Mouse (Mus musculus): Measurements from ENCODE around the gene Gadd45gip1. TPM values are rescaled to one million over a fixed set of nuclear protein-coding genes. Genes with fewer than 3 reads are reported as not detected.
A peak's percentile ranks its signal among the peaks of the same experiment; 100 is the strongest.

The Gadd45gip1 gene
- polyA plus RNA-seq, 1 experiment from 2014 or later: 46.5 TPM

- Histone ChIP-seq H3K9me3 (replicated peaks) (no peaks in the 10 kb centered on the region), H3K27me3 (no peaks in the 10 kb centered on the region), H3K27ac (no peak overlapping the region), H3K4me2 (peak overlapping the region; percentile 82), H3K4me3 (peak overlapping the region; percentile 79), H3K9ac (peak overlapping the region; percentile 91), H3K36me3 (peaks cover 39% of the 10 kb centered on the region), H3K4me1 (replicated peaks) (peaks cover 35% of the 10 kb centered on the region)
- ATAC-seq (replicated peaks; ENCODE audit: insufficient number of reproducible peaks, insufficient read depth, low FRiP score, low read depth): no peak
- WGBS: 69% methylated on average over 9 of the region's 9 CpGs
Observed at GRCm38 (mm10) chr8:84844397-84845070, 13.2 kb downstream of the Gadd45gip1 start.

- Histone ChIP-seq H3K4me3 (peak overlapping the region; percentile 79), H3K4me2 (peak overlapping the region; percentile 82), H3K9ac (peak overlapping the region; percentile 91), H3K36me3 (peaks cover 39% of the 10 kb centered on the region), H3K27ac (peak overlapping the region; percentile 86), H3K4me1 (replicated peaks) (peaks cover 35% of the 10 kb centered on the region), H3K27me3 (no peaks in the 10 kb centered on the region), H3K9me3 (replicated peaks) (no peaks in the 10 kb centered on the region)
- 11% methylated on average over 12 of the region's 12 CpGs for WGBS
- ATAC-seq (replicated peaks; ENCODE audit: insufficient number of reproducible peaks, insufficient read depth, low FRiP score, low read depth): no peak
Observed at GRCm38 (mm10) chr8:84845355-84846093, 14.2 kb downstream of the Gadd45gip1 start.

DNA sequence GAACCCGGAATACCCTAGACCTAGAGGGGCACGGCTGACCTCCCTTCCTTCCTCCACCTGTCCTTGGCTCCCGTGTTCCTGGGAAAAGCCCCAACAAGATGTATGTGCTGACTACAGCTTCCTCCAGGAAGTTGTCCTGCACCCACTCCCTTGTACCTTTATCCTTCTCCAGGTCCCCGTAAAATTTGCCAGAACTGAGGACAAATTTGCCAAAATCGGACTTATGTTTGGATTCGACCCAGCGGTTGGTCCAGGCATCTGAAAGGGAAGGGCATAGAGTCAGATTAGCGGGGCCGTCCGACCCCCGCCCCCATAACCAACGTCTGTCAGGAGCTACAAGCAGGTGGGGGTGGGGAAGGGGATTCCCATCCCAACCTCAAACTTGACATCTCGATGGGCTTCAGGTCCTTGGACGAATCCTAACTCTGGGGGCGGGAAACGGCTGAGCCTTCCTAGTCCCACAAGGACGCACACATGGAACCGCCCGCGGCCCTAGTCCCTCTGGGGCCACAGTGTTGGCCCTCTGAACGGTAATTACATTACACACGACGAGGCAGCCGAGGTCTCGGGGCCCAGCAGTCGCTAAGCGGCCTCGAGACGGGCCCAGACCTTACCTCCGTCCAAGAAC is 14.9 kb downstream of the Gadd45gip1 start:
- Histone ChIP-seq H3K9me3 (replicated peaks) (no peaks in the 10 kb centered on the region), H3K9ac (peak overlapping the region; percentile 91), H3K27ac (peak overlapping the region; percentile 86), H3K4me2 (peak overlapping the region; percentile 82), H3K4me3 (peak overlapping the region; percentile 79), H3K27me3 (no peaks in the 10 kb centered on the region), H3K36me3 (peaks cover 39% of the 10 kb centered on the region), H3K4me1 (replicated peaks) (peaks cover 35% of the 10 kb centered on the region)
- peak; percentile 1; the same call in 1 of the 2 replicates for ATAC-seq (replicated peaks; ENCODE audit: insufficient number of reproducible peaks, insufficient read depth, low FRiP score, low read depth)
- WGBS: under 1% methylated on average over 30 of the region's 30 CpGs

DNA sequence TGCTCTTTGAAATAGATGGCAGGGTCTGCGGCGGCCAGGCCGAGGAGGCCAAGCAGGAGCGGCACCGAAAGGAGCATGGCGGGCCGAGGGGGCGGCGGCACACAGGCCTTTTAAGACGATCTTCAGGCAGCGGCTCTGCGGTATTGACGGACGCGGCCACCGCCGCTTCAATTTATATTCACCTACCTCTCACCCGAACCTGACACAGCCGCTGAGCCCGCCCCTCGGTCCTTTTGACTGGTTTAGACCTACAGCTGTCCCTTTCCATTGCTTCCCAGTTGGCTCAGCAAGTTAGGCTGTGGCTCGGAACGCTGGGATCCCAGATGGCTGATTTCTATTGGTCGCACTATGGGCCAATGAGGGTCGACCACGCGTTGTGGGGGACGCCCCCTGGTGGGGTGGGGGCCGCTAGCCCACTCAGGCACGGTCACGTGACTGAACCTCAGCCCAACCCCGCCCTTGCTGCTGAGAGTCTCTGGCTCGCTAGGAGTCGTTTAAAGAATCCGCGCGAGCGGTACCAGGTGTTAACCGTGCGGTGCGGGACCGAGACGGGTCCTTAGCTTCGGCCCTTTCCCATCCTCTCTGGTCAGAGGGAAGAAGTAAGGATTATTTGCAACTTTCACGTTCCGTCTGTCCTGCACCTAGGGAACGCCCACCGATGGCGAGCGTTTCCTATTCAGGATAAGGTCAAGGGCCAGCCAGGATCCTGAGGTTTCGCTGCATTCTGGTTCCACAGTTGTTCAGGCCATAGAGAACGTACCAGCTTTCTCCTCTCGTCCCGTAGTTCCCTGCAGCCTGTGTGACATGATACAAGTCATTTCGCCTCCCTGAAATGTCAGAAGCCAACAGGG is 15.6 kb downstream of the Gadd45gip1 start, which contains the start of gene Calr:
Calr (minus strand) TSS at position 213 of the 851 bp plus-strand sequence.
- peak; percentile 99 for ATAC-seq (replicated peaks; ENCODE audit: insufficient number of reproducible peaks, insufficient read depth, low FRiP score, low read depth)
- Histone ChIP-seq H3K27ac (peak within 1 kb of the TSS; percentile 86), H3K9me3 (replicated peaks) (no peaks in the 10 kb centered on the region), H3K27me3 (no peaks in the 10 kb centered on the region), H3K36me3 (peaks cover 32% of the 10 kb centered on the region), H3K4me2 (peak within 1 kb of the TSS; percentile 82), H3K4me1 (replicated peaks) (peaks cover 35% of the 10 kb centered on the region), H3K4me3 (peak within 1 kb of the TSS; percentile 79), H3K9ac (peak within 1 kb of the TSS; percentile 91)
- WGBS: under 1% methylated on average over 55 of the region's 55 CpGs

DNA sequence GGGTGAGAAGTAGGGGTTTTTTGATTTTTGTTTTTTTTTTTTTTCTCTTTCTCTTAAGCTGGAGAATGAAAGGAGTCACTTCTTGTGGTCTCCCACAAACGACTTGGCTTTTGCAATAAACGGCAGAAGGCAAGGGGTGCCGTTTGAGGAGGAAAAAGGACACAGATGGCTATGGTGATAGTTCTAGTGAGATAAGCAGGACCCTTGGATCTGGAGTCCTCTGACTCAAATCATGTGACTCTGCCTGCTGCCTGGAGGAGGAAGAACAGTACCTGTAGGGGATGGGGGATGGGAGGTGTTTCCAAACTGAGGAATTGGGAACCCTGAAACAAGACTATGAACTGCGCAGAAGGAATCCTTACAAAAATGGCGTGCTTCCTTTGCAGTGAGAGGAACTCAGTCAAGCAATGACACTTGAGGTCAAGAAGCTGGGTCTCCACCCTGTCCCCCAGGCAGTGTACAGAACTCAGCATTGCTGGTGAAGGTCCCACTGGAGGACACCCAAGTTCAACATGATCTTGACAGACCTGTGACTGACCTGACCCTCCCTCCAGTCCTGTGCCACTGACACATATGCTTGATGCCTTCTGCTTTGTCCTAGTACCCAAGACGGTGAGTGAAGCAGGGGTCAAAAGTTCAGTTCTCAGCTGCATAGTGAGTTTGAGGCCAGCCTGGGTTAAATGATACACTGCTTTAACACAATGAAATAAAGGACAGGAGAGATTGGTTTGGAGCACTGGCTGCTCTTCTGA is 16.5 kb downstream of the Gadd45gip1 start:
- Histone ChIP-seq H3K9ac (peak overlapping the region; percentile 66), H3K27me3 (no peaks in the 10 kb centered on the region), H3K27ac (peak overlapping the region; percentile 86), H3K36me3 (peaks cover 23% of the 10 kb centered on the region), H3K4me2 (peak overlapping the region; percentile 74), H3K9me3 (replicated peaks) (no peaks in the 10 kb centered on the region), H3K4me3 (peak overlapping the region; percentile 79), H3K4me1 (replicated peaks) (peaks cover 35% of the 10 kb centered on the region)
- ATAC-seq (replicated peaks; ENCODE audit: insufficient number of reproducible peaks, insufficient read depth, low FRiP score, low read depth): no peak
- 38% methylated on average over 6 of the region's 6 CpGs for WGBS

- Histone ChIP-seq H3K27ac (no peak overlapping the region), H3K9me3 (replicated peaks) (no peaks in the 10 kb centered on the region), H3K36me3 (peaks cover 18% of the 10 kb centered on the region), H3K4me3 (peak overlapping the region; percentile 93), H3K4me2 (peak overlapping the region; percentile 77; the same call in 1 of the 2 replicates), H3K27me3 (no peaks in the 10 kb centered on the region), H3K4me1 (replicated peaks) (peaks cover 14% of the 10 kb centered on the region), H3K9ac (no peak overlapping the region)
- ATAC-seq (replicated peaks; ENCODE audit: insufficient number of reproducible peaks, insufficient read depth, low FRiP score, low read depth): no peak
- 86% methylated on average over 3 of the region's 3 CpGs for WGBS
Observed at GRCm38 (mm10) chr8:84856434-84856833, 25.1 kb downstream of the Gadd45gip1 start.

DNA sequence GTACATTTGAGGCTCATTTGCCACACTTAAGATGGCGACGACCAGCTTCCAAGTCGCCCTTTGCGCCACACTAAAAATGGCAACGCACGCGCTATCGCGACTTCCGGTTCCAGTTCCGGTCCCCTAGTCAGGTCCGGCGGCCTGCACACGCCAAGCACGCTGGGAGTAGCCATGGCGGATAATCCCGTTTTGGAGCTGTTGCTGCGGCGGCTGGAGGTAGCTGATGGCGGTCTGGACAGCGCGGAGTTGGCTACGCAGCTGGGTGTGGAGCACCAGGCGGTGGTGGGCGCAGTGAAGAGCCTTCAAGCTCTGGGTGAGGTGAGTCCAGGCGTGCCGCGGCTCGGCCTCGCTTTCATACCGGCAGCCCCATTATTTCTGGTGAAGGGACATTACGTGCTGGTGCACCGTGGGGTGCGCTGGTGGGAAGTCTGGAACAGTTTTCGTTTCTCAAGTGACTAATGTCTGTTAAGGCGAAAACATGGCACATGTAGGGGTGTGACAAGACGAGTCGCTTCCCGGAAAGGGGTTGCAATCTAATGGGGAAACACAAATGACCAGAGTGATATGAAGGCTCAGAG is 25.6 kb downstream of the Gadd45gip1 start, which contains the start of gene Farsa:
Farsa (plus strand) TSS at position 126 of the 578 bp plus-strand sequence.
- peaks cover 14% of the 10 kb centered on the region for H3K4me1 ChIP-seq (replicated peaks)
- peak within 1 kb of the TSS; percentile 77 for H3K4me2 ChIP-seq
- peak within 1 kb of the TSS; percentile 90 for H3K9ac ChIP-seq
- H3K4me3 ChIP-seq: peak within 1 kb of the TSS; percentile 93
- H3K27me3 ChIP-seq: no peaks in the 10 kb centered on the region
- WGBS: under 1% methylated on average over 39 of the region's 39 CpGs
- H3K27ac ChIP-seq: peak within 1 kb of the TSS; percentile 86
- H3K9me3 ChIP-seq (replicated peaks): no peaks in the 10 kb centered on the region
- peak; percentile 91 for ATAC-seq (replicated peaks; ENCODE audit: insufficient number of reproducible peaks, insufficient read depth, low FRiP score, low read depth)
- H3K36me3 ChIP-seq: peaks cover 24% of the 10 kb centered on the region

DNA sequence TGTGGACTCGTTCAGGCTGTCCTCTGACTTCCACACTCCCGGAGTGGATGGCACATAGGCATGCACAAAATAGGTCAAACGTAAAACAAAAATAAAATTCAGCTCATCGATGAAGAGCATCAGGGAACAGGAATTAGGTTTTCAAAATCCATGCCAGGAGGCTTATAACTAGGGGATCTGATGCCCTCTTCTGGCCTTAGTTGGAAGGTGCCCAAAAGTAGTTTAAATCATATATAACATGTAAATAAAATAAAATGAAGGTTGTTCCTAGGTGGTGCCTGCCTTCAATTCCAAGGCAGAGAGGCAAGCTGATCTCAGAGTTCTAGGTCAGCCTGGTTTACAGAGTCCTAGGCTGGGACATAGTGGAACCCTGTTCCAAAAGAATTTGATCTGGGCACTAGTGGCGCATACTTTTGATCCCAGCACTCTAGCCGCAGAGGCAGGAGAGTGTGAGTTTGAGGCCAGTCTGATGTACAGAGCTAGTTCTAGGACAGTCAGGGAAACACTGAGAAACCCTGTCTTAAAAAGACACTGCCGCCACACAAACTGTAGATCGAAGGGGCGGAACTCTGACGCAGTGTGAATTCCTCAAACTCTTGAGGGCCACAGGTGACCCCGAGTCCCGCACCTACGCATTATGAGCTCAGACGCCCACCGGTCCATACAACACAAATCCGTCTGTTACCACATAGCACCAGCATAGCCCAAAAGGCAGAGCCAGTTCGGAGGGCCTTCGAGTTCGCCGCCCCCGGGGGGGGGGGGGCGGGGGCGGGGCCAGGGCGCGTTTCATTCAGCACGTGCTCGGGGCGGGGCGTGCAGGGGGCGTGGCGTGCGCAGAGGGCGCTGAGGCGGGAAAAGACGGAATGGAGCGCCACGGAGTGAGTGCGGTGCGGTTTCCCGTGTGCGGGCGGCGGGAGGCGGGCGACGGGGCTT is 40.3 kb downstream of the Gadd45gip1 start, which contains the start of gene Syce2:
Syce2 (plus strand) TSS at position 736 of the 933 bp plus-strand sequence.
- Histone ChIP-seq H3K9me3 (replicated peaks) (no peaks in the 10 kb centered on the region), H3K27me3 (no peaks in the 10 kb centered on the region), H3K36me3 (peaks cover 25% of the 10 kb centered on the region), H3K27ac (no peak within 1 kb of the TSS), H3K9ac (peak within 1 kb of the TSS; percentile 59), H3K4me2 (peak within 1 kb of the TSS; percentile 88), H3K4me1 (replicated peaks) (peaks cover 14% of the 10 kb centered on the region), H3K4me3 (peak within 1 kb of the TSS; percentile 53)
- peak; percentile 71 for ATAC-seq (replicated peaks; ENCODE audit: insufficient number of reproducible peaks, insufficient read depth, low FRiP score, low read depth)
- WGBS: 11% methylated on average over 44 of the region's 46 CpGs

DNA sequence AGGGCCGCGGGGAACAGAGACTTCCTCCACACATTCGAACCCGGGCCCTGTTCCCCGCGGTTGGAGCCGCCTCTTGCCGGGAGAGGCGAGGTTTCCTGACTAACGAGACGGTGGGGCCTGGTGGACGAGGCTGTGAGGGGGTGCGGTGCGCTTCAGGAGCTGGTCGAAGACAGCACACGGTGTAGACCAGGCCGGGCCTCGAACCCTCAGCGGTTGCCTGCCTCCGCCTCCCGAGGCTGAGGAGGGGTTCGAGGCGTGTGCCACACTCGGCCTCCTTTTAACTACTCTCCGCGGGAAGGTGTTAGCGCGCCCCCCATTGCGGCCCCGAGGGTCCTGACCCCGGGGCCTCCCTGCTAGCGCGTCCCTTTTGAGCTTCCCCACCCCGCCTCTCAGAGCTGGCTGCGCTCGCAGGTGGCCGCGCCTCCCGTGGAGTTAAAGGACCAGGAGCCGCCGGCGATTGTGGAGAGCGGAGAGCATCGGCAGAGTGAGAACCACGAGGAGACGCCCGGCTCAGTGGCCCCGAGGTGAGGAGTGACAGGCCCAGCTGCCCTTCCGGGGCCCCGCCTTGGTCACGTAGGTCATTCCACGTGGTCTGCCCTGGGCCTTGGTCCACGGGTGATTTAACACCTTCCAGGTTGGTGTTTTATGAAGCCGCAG is 41.1 kb downstream of the Gadd45gip1 start:
- Histone ChIP-seq H3K4me2 (peak overlapping the region; percentile 88), H3K4me1 (replicated peaks) (peaks cover 14% of the 10 kb centered on the region), H3K4me3 (peak overlapping the region; percentile 53), H3K36me3 (peaks cover 17% of the 10 kb centered on the region), H3K9me3 (replicated peaks) (no peaks in the 10 kb centered on the region), H3K9ac (peak overlapping the region; percentile 59), H3K27me3 (no peaks in the 10 kb centered on the region), H3K27ac (no peak overlapping the region)
- peak; percentile 70 for ATAC-seq (replicated peaks; ENCODE audit: insufficient number of reproducible peaks, insufficient read depth, low FRiP score, low read depth)
- WGBS: 2% methylated on average over 54 of the region's 54 CpGs
